Mouse (Mus musculus) lung, postnatal 36 days (tissue): ENCODE measurements around the gene Wdr89.

Source experiments
- DNase-seq: peaks from one replicate; pipeline ENCODE4 v3.0.0; 2022; ENCODE audit warnings: mixed read lengths

Wdr89 gene

DNA sequence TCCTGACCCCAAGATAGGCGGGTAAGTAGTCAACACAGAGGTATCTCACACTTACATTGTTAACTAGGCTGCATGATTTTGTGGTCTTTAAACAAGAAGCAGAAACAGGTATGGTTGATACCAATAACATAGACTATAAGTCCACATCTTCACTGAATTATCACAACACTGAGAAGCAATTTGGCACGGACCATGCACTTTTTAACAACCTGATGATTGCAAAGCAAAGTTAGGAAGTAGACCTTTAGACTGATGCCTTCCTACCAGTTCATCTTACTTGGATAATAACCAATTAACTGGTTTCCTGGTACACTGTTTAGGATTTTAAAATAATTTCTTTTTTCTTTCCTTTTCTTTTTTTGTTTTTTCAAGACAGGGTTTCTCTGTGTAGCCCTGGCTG, 1.1 kb downstream of the Wdr89 start:
- no peak for DNase-seq

- no peak for DNase-seq
These were observed 2.4 kb downstream of the Wdr89 start for GRCm38 (mm10) chr12:75666939-75667338.

- DNase-seq, result no peak
These were observed 4.9 kb downstream of the Wdr89 start for GRCm38 (mm10) chr12:75664516-75664810.

- no peak for DNase-seq
These were observed 5.5 kb downstream of the Wdr89 start for GRCm38 (mm10) chr12:75663646-75664515.

DNA sequence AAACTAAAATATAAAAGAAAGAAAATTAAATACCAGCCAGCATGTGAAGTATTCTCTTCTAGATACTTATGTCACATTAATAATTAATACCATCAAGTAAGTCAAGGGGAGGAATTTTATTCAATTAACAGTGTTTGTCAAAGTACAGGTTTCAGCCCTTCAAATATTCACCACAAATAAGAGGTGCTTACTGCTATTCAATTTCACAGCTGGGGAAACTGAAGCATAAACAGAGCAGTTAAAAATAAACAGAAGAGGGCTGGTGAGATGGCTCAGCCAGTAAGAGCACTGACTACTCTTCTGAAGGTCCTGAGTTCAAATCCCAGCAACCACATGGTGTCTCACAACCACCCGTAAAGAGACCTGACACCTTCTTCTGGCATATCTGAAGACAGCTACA, 7.0 kb downstream of the Wdr89 start:
- no peak for DNase-seq

- DNase-seq, result no peak
These were observed 10.9 kb downstream of the Wdr89 start for GRCm38 (mm10) chr12:75658403-75658802.

DNA sequence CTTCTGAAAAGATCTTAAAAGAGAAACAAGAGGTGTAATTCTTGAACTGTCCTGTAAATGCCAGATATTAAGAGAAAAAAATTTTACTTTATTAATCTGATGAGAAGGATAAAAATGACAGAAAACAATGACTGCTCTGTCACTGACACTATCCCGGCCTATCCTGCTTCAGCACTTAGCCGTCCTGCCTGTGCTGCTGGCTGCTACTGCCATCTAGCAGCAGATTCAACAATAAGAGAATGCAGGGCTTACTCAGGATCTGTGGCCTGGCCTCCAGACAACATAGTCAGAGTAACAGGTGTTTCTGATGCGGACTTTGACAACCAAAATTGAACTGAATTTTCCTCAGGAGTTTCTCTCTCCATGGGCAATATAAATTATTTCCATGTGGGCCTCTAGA, 12.8 kb downstream of the Wdr89 start:
- DNase-seq, result peak; percentile 51

GRCm38 (mm10) chr12:75654247-75654801, 15.0 kb downstream of the Wdr89 start:
- no peak for DNase-seq

DNA sequence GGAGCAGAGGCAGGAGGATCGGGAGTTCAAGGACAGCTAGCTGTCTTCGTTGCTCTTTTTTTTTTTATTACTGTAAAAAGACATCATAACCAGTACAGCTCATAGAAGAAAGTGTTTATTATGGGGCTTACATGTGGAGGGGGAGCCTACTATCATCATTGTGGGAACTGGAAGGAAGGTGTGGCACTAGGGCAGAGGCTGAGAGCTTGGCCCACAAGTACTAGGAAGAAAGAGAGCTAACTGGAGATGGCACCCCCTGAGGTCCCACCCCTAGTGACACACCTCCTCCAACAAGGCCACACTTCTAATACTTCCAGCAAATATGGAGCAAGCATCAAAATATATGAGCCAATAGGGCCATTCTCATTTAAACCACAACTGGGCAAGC, 19.6 kb downstream of the Wdr89 start:
- no peak for DNase-seq

DNA sequence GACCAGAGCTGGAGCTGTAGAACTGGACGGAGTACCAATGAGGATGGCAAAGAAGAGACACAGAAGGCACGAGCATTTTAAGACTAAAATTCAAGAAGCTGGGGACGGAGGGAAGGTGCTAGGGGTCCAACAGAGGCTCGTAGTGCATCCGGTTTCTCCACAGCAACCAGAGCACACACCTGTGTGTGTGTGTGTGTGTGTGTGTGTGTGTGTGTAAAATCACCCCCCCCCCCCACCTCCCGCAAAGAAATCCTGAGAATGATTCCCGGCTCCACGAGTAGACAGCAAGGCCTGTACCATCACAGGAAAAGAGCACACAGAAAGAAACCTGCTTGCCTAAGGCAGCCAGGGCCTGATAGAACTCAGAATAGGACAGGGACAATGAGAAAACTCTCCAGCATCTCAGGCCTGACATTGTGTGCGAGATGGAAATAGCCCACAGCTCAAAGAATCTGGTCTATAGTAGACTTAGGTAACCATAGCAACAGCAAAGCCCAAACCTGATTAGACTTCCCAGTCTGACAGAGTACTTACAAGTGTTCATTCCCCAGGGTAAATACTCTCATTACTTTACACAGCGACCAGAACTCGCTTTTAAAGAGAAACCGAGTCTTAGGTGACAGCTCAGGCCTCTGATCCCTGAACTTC, 20.2 kb downstream of the Wdr89 start:
- no peak for DNase-seq

- DNase-seq, result no peak
These were observed 21.1 kb downstream of the Wdr89 start for GRCm38 (mm10) chr12:75648281-75648680.

GRCm38 (mm10) chr12:75647663-75648062, 21.7 kb downstream of the Wdr89 start:
- no peak for DNase-seq

GRCm38 (mm10) chr12:75645780-75646179, 23.6 kb downstream of the Wdr89 start:
- no peak for DNase-seq

DNA sequence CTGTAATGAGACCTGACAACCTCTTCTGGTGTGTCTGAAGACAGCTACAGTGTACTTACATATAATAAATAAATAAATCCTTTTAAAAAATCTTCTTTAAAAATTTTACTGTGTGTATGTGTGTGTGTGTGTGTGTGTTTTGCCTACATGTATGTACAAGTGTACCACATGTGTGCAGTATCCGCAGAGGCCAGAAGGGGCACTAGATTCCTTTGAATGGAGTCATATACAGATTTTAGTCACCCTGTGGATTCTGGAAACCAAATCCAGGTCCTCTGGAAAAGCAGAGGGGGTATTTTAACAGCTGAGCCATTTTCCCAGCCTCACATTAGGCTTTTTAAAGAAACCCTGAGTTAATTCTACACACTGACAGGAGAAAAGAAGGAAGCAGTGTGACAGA, 27.6 kb downstream of the Wdr89 start:
- DNase-seq, result no peak

DNA sequence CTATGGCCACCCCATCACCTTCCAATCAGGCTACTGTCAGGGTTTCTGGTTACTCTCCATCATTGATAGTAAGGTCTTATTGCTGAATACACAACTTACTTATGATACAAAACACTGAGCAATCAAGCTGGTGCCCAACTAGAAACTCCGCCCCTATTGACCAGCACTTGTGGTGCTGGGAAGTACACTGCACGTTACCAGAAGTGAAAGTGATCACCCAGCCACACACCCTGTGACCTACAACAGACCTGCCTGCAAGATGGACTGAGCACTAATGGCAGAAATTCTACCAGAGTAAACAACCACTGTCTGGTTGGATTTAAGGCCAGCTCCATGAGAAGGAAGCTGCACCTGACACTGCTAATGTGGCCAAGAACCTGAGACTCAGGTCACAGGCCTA, 31.0 kb downstream of the Wdr89 start:
- no peak for DNase-seq

GRCm38 (mm10) chr12:75637103-75637502, 32.2 kb downstream of the Wdr89 start:
- DNase-seq, result no peak

DNA sequence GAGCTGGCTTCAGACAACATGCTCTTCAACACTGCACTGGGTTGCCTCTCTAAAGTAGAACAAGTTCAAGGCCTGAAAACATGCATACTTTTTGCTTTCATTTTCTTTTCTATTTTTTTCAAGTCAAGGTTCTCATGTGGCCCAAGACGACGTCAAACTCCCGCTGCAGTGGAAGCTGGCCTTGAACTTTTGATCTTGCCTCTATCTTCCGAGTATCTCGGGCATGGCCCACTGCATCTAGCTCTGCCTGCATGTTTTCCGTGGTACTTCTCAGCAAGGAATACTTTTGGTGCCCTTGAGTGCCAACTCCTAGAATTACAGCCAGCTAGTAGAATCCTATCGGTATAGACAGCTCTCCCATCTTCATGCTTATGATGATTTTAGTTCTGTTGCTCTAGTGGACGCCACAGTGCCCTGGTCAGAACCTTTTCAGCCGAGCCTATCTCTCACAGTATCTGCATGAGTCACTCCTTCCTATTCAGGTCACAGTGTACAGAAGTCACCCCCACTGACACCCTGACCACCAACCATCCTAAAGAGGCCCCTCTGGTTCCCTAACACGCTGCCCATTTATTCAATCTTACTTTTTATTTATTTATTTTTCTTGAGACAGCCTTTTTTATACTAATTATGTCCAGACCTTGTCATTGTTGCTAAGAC, 33.4 kb downstream of the Wdr89 start:
- DNase-seq, result no peak

DNA sequence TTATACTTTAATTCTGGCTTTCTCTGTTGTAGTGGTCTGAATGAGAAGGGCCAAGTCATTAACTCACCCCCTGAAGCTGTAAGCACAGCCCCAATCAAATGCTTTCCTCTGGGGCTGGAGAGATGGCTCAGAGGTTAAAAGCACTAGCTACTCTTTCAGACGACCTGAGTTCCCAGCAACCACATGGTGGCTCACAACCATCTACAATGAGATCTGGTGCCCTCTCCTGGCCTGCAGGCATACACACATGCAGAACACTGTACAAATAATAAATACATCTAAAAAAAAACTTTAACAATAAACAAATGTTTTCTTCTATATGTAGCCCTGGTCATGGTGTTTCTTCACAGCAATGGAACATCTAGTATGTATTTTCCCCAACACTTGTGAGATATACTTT, 39.7 kb downstream of the Wdr89 start:
- DNase-seq, result no peak

DNA sequence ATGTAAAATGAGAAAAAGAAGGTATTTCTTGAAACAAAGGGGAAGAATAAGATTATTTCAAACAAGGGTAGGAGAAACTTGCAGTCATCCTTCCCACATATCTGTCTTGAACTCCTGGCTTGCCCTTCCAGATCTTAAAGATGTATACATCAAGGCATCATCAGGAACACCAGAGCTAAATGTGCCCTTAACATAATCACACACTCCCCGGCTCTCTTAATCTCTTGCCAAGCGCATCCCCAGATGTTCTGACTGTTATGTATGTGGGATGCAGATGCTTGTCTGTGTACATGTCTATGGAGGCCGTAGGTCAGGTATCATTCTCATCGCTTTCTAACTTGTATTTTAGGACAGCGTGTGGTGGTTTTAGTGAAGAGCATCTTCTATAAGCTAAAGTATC, 46.0 kb downstream of the Wdr89 start:
- no peak for DNase-seq

GRCm38 (mm10) chr12:75622835-75623234, 46.5 kb downstream of the Wdr89 start:
- no peak for DNase-seq

DNA sequence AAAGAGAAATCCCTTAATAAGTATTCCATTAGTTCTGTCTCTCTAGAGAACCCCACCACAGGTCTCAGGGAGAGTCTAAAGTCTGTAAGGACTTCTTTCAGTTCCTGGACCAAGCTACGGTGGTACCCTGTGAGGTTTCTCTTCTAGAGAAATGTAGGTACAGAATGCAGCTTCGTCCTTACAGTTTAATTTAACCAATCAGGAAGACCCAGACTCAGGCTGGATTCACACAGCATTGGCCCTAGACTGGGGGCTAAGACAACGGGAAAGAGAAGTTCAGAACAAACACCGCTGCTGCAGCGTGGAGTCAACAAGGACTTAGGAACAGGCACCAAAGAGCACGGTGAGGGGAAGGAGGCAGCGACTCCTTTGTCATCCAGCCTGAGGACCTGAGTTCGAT, 52.5 kb downstream of the Wdr89 start:
- no peak for DNase-seq

- DNase-seq, result peak; percentile 22
These were observed 53.1 kb downstream of the Wdr89 start for GRCm38 (mm10) chr12:75616158-75616791.

- DNase-seq, result no peak
These were observed 53.8 kb downstream of the Wdr89 start for GRCm38 (mm10) chr12:75615556-75615955.
